Mouse (Mus musculus) bone marrow macrophage, adult 2 months (primary cell): ENCODE data around the gene Lpar3.

Experiments used
- CTCF ChIP-seq: IDR thresholded peaks from 2 replicates; pipeline ENCODE4 v1.5.1; 2012; ENCODE audit warnings: low read depth, mild to moderate bottlenecking, low read length, moderate library complexity
- POLR2A ChIP-seq: IDR thresholded peaks from 2 replicates; pipeline ENCODE4 v1.6.1; 2012; ENCODE audit warnings: mild to moderate bottlenecking, low read depth, low read length, borderline replicate concordance

DNA sequence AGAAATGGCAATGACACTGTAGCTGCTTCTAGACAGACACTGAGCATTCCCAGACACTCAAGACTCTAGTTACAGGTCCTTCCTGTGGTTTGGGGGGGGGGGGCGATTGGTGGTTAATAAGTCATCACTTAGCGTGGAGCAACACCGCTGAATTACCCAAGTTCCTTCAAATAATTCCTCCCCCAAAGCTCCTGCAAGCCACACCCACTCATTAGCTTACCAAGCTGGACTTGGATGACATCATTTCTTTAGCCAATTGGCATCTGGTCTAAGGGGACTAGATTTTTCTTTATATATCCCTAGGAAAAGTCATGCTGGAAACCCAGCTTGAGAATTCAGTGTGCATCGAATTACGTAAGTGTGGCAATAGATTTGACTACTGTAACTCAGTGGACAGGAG lies 82.4 kb downstream of the Lpar3 start:
- TF ChIP-seq CTCF (no peak), POLR2A (no peak)
